Mouse (Mus musculus) liver, embryonic 14.5 days (tissue): ENCODE data around the gene Cnn3.

Experiments
- CTCF ChIP-seq: IDR thresholded peaks from 2 replicates; pipeline ENCODE4 v1.5.1; 2016; ENCODE audit warnings: antibody characterized with exemption, low read depth, control low read depth
- EP300 ChIP-seq: IDR thresholded peaks from 2 replicates; pipeline ENCODE4 v1.6.1; 2016; ENCODE audit warnings: antibody characterized with exemption, low read depth

GRCm38 (mm10) chr3:121481564-121481963 is 55.3 kb downstream of the Cnn3 start:
- TF ChIP-seq EP300 (no peak), CTCF (no peak)
